Mouse (Mus musculus): ENCODE data around the gene Ogt.

GRCm38 (mm10) chrX:101620317-101620716 lies 19.5 kb upstream of the Ogt start:
- TF ChIP-seq CTCF (IDR thresholded peaks at IDR 0.05) = no peak
- no peak for TF ChIP-seq POLR2A (IDR thresholded peaks at IDR 0.05; ENCODE audit: insufficient read depth, low read depth, low read length)
